Mouse (Mus musculus) right cerebral cortex, postnatal 14 days (tissue): ENCODE data around the gene Gm11549.

ENCODE experiments used
- DNase-seq: peaks from one replicate; pipeline ENCODE4 v3.0.0; 2022

Gm11549 gene

GRCm38 (mm10) chr3:36521073-36522060, at the start of gene Gm11549:
Gm11549 (minus strand) TSS chr3:36521813.
- peak; percentile 50 for DNase-seq

- no peak for DNase-seq
Observed at GRCm38 (mm10) chr3:36569836-36570235, 48.2 kb upstream of the Gm11549 start.

GRCm38 (mm10) chr3:36563666-36564065, 42.1 kb upstream of the Gm11549 start:
- no peak for DNase-seq

DNA sequence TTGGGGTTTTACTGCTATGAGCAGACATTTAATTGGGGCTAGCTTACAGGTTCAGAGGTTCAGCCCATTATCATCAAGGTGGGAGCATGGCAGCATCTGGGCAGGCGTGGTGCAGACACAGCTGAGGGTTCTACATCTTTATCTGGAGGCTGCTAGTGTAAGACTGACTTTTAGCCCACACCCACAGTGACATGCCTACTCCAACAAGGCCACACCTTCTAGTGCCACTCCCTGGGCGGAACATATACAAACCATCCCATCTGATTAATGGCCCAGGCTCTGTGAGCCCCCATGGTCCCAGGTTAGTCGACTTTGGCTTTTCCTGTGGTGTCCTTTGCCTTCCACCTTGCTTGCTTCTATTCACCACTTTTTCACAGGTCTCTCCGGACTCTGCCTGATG, 38.0 kb upstream of the Gm11549 start:
- DNase-seq = no peak

DNA sequence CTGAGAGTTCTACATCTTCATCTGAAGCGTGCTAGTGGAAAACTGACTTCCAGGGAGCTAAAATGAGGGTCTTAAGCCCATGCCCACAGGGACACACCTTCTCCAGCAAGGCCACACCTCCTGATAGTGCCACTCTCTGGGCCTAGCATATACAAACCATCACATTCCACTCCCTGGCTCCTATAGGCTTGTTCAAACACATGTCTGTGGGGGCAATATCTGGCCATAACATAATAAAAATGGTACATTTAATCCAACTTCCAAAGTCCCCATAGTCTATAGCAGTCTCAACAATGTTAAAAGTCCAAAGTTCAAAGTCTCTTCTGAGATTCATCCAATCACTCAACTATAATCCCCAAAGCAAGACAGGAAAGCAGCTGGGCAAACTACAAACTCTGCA, 36.0 kb upstream of the Gm11549 start:
- DNase-seq = no peak

GRCm38 (mm10) chr3:36552406-36553047, 30.9 kb upstream of the Gm11549 start, which contains the start of gene Exosc9:
Exosc9 (plus strand) TSS chr3:36552606.
- peak; percentile 96 for DNase-seq

DNA sequence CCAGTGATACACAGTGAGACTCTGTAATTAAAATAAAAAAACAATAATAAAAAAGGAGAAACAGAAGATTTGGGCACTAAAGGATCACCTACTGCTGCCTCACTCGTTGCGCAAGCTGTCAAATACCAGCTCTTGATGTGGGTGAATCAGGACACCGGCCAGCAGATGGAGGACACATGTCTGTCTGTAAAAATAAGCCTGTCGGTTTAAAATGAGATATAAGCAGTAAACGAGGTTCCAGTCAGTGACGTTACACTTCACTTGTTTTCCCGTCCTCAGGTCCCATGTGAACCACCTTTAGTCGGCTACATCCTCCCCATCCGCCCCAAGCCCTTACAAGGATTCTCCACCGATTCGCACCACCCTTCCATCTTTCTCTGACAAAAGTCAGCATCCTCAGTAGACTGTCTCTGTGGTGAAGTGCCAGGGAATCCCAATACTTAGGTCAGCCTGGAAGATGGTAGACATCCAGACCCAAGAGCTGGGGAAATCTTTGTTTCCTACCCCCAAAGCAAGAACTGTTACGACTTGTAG, 30.3 kb upstream of the Gm11549 start:
- no peak for DNase-seq

- DNase-seq = peak; percentile 39
Observed at GRCm38 (mm10) chr3:36551343-36551742, 29.7 kb upstream of the Gm11549 start.

GRCm38 (mm10) chr3:36544961-36545360, 23.3 kb upstream of the Gm11549 start:
- no peak for DNase-seq

DNA sequence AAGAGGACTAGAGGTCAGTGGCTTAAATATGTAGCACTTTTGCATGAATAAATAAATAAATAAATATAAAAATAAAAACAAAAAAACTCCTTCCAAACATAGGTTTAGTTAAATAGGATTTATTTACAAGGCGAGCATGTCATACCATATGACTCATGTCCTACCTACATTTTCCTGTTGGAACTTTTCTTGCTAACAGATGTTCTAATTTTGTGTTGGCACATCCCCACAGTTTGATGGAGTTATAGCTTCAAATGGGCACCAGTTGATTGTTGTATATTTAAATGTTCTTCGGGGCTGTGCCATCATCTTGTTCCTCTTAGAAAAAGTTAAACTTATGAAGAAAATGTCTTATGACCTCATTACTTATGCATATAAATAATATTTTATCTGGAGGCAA, 19.8 kb upstream of the Gm11549 start:
- DNase-seq = no peak

- DNase-seq = no peak
Observed at GRCm38 (mm10) chr3:36540756-36541155, 19.1 kb upstream of the Gm11549 start.

DNA sequence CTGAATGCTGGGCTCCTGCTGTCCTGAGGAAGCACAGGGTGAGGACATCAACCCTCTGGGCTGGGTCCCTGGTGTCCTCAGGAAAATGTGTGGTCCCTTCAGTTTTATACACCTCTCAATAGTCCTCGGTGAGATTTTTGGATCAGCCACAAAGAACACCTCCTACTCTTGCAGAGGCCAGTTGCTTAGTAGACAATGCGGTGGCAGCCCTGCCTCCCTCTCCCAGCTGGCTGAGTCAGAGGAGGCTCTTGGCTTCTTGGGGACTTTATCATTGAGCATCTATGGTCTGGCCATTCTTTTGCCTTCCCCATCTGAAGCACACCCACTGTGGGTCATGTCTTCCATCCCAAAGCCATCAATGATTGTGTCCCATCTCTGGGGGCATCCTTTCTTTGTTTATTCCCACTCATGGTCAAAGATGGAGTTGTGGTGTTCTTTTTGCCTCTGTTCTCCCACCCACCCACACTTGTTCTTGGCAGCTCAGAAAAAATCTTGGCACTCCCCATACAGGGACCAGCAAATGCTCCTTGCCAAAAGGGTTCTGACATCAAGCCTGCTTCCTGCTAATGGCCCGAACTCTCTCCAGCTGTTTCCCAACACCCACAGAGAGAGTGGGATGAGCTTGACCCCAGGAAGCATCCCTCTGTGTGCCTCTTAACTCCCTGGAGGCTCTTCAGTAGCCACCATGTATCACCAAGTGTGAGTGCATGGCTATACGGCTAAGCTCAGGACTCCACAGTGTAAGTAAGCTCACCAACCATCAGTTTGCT, 16.3 kb upstream of the Gm11549 start:
- DNase-seq = no peak

GRCm38 (mm10) chr3:36536041-36536440, 14.4 kb upstream of the Gm11549 start:
- DNase-seq = no peak

GRCm38 (mm10) chr3:36533201-36533672, 11.6 kb upstream of the Gm11549 start:
- no peak for DNase-seq

DNA sequence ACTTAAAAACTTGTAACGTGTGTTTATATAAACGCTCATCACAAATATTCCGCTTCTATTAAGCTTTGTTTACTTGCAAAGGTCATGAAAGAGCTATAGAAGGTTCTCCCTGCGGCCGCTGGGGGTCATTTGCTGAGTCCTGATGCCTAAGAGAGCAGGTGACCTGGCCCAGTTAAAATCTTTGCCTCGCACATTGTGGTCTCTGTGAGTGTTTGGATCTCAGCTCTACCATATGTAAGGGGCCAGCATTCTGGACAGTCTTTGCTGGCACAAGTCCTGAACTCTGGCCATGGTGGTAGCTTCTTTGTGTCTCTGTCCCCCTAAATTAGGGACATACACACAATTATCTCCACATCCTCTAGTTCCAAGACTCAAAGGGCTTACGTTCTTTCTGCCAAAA, 11.1 kb upstream of the Gm11549 start:
- DNase-seq = no peak

DNA sequence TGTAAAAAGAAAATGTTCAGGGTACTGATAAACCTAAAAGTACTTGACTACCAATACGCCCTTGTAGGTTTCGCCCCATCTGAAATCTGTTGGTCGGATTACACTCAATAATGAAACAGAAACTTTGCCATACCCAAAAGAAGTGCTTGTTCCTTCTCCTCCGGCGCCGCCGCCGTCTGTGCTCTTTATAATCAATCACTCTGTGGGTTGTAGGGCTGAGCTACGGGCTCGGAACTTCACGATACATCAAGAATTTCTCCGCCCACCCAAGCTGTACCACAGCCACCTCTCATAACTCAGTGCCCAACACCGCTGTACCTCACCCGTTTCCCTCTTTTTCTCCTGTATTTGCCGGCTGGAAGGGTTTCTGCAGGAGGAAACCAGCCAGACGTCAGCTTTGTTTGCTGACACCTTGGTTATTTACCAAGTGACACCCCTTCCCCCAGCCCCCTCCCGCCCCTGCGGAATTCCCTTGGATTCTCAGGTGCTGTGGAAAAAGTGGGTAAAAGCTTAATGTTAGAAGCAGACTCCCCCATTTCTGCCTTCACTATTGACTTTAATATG, 10.4 kb upstream of the Gm11549 start:
- DNase-seq = no peak

DNA sequence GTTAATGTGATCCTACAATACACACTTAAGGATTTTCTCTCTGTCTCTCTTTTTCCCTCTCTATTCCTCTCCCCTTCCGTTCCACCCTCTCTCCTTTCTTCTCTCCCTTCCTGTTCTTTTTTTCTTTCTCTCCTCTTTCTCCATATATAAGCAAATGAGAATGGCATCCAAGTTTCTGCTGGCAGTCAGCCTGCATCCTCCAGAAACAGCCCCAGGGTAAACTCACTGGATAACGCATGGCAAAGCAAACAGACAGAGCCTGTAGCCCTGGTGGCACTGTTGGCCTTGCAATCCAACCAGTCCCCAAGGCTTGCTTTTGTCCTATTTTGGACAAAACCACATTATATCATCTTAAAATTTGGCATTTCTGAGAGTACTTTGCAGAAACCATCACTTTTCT, 9.6 kb upstream of the Gm11549 start:
- peak; percentile 37 for DNase-seq

GRCm38 (mm10) chr3:36530781-36531180, 9.2 kb upstream of the Gm11549 start:
- DNase-seq = no peak

- DNase-seq = peak; percentile 71
Observed at GRCm38 (mm10) chr3:36530345-36530744, 8.7 kb upstream of the Gm11549 start.

DNA sequence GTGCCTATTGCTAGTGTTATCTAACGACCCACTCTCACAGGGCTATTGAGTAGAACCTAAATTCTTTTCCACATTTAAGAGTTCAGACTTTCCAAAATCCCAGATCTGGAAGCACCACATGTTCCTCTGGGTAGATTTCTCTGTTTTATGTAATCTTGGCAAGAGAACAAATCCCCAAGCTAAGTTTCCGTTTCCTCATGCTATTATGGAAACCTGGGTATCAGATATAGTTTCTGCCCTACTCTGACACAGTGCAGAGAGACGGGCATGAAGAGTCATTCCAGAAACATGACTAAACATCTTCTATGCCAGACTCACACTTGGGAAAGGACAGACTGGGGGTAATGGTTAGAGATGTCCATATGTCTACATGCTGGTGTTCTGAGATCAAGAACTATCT, 2.9 kb upstream of the Gm11549 start:
- no peak for DNase-seq

GRCm38 (mm10) chr3:36522137-36522536, 524 bp upstream of the Gm11549 start:
- no peak for DNase-seq

DNA sequence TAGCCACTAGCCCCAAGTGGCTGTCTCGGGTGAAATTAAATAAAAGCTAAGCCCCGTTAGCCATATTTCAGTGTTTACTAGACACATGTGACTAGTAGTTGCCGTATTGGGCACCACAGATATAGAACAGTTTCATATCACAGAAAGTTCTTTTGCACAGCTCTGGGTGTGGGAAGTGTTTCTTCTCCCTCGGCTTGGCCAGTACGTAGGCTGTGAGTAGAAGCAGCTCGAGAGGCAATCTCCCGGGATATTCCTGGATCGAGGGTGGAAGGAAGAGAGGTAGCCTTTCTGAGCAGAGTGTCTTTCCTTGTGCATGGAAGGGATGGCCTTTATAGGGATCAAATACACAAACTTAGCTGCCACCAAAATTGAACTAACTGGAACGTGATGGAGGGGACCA, 5.4 kb downstream of the Gm11549 start:
- no peak for DNase-seq

- DNase-seq = no peak
Observed at GRCm38 (mm10) chr3:36511491-36511890, 10.1 kb downstream of the Gm11549 start.
